In genomic region chr17:36240637-36241213, GRCm38 (mm10) we compare ENCODE assay signal across 24 mouse cellular contexts. TPM values are rescaled to one million over a fixed set of nuclear protein-coding genes. Genes with fewer than 3 reads are reported as not detected.
A peak's percentile ranks its signal among the peaks of the same experiment; 100 is the strongest.
DNase-seq lines count a peak whose midpoint lies in the region; ATAC-seq and TF ChIP-seq lines count a peak whose summit lies in the region.
"Had no signal": no experiment of that assay in that cellular context is flagged by ENCODE, and none has a peak within 500 bp of the region (broad histone marks: within the 10 kb centered on the region; RNA-seq: fewer than 3 reads in every experiment).

No protein-coding gene starts in this region.

- 14% methylated on average over 5 of the region's 5 CpGs for WGBS in heart, postnatal 0 days
- WGBS in midbrain, embryonic 11.5 days, result 22% methylated on average over 5 of the region's 5 CpGs
- 16% methylated on average over 5 of the region's 5 CpGs for WGBS in midbrain, embryonic 10.5 days
- WGBS in embryonic facial prominence, embryonic 11.5 days, result 8% methylated on average over 5 of the region's 5 CpGs
- WGBS in limb, embryonic 13.5 days, result 9% methylated on average over 5 of the region's 5 CpGs

- no peak for DNase-seq in heart, postnatal 0 days (ENCODE audit: low spot score)
- no peak for DNase-seq in heart, adult 11 months
- peak; percentile 72 for DNase-seq in midbrain, embryonic 11.5 days (ENCODE audit: low spot score, missing footprints)
- no peak for DNase-seq in midbrain, embryonic 10.5 days (ENCODE audit: low spot score)
- DNase-seq in embryonic facial prominence, embryonic 11.5 days (ENCODE audit: low spot score), result peak; percentile 65
- no peak for DNase-seq in urinary bladder, adult 18-20 months (ENCODE audit: low spot score in 2 of 2)
- DNase-seq in cerebellum, postnatal 36 days, result no peak
- DNase-seq: cerebellum, postnatal 10 days; gastrocnemius, postnatal 36 days; heart, postnatal 10 days; kidney, adult 9 months; lung, postnatal 14 days; thymus, postnatal 14 days had no signal

- no peak overlapping the region for H3K4me3 ChIP-seq in heart, postnatal 0 days (ENCODE audit: low read depth, low read length)
- no peak overlapping the region for H3K4me3 ChIP-seq in midbrain, embryonic 11.5 days (ENCODE audit: low read depth, low read length)
- H3K4me3 ChIP-seq in midbrain, embryonic 10.5 days, result no peak overlapping the region
- H3K4me3 ChIP-seq in embryonic facial prominence, embryonic 11.5 days (ENCODE audit: low read depth, low read length), result no peak overlapping the region
- H3K4me3 ChIP-seq in limb, embryonic 13.5 days, result no peak overlapping the region
- H3K4me3 ChIP-seq: forebrain, embryonic 13.5 days; hindbrain, embryonic 15.5 days; liver, embryonic 12.5 days; neural tube, embryonic 12.5 days had no signal

- no peak overlapping the region for H3K9ac ChIP-seq in heart, postnatal 0 days (replicated peaks; ENCODE audit: low read depth, low read length)
- H3K9ac ChIP-seq in midbrain, embryonic 11.5 days (ENCODE audit: low read length), result no peak overlapping the region
- H3K9ac ChIP-seq in embryonic facial prominence, embryonic 11.5 days (replicated peaks; ENCODE audit: low read length), result no peak overlapping the region
- no peak overlapping the region for H3K9ac ChIP-seq in limb, embryonic 13.5 days
- H3K9ac ChIP-seq: forebrain, embryonic 13.5 days; hindbrain, embryonic 15.5 days; liver, embryonic 12.5 days; neural tube, embryonic 12.5 days had no signal

- H3K4me1 ChIP-seq in heart, postnatal 0 days (ENCODE audit: control insufficient read depth, insufficient read depth), result no peaks in the 10 kb centered on the region
- no peaks in the 10 kb centered on the region; the same call in 1 of the 2 replicates for H3K4me1 ChIP-seq in midbrain, embryonic 11.5 days (ENCODE audit: control insufficient read depth, insufficient read depth, low read length)
- peaks cover 12% of the 10 kb centered on the region for H3K4me1 ChIP-seq in midbrain, embryonic 10.5 days
- no peaks in the 10 kb centered on the region for H3K4me1 ChIP-seq in embryonic facial prominence, embryonic 11.5 days (ENCODE audit: control insufficient read depth, insufficient read depth, low read length)
- peaks cover 15% of the 10 kb centered on the region for H3K4me1 ChIP-seq in limb, embryonic 13.5 days
- H3K4me1 ChIP-seq: liver, embryonic 12.5 days had no signal

- H3K9me3 ChIP-seq in heart, postnatal 0 days (replicated peaks; ENCODE audit: control insufficient read depth, low read length), result no peaks in the 10 kb centered on the region
- no peaks in the 10 kb centered on the region for H3K9me3 ChIP-seq in midbrain, embryonic 11.5 days (ENCODE audit: control insufficient read depth, low read length)
- peaks cover 4% of the 10 kb centered on the region; the same call in 1 of the 2 replicates for H3K9me3 ChIP-seq in midbrain, embryonic 10.5 days (replicated peaks)
- H3K9me3 ChIP-seq in embryonic facial prominence, embryonic 11.5 days (replicated peaks; ENCODE audit: control insufficient read depth, low read length), result no peaks in the 10 kb centered on the region
- no peaks in the 10 kb centered on the region for H3K9me3 ChIP-seq in limb, embryonic 13.5 days
- H3K9me3 ChIP-seq: forebrain, embryonic 13.5 days; hindbrain, embryonic 15.5 days; liver, embryonic 12.5 days; neural tube, embryonic 12.5 days had no signal

- no peak overlapping the region for H3K27ac ChIP-seq in heart, postnatal 0 days (ENCODE audit: low read depth)
- H3K27ac ChIP-seq in midbrain, embryonic 11.5 days (ENCODE audit: low read depth, low read length), result no peak overlapping the region
- H3K27ac ChIP-seq in midbrain, embryonic 10.5 days (replicated peaks), result no peak overlapping the region
- H3K27ac ChIP-seq in embryonic facial prominence, embryonic 11.5 days (replicated peaks; ENCODE audit: low read depth, low read length), result no peak overlapping the region
- no peak overlapping the region for H3K27ac ChIP-seq in limb, embryonic 13.5 days
- H3K27ac ChIP-seq: forebrain, embryonic 13.5 days; hindbrain, embryonic 15.5 days; liver, embryonic 12.5 days; neural tube, embryonic 12.5 days had no signal

- peaks cover 24% of the 10 kb centered on the region for H3K27me3 ChIP-seq in heart, postnatal 0 days (ENCODE audit: control insufficient read depth, insufficient read depth, low read length)
- no peaks in the 10 kb centered on the region; the same call in 1 of the 2 replicates for H3K27me3 ChIP-seq in midbrain, embryonic 11.5 days (ENCODE audit: control insufficient read depth, insufficient read depth, low read length)
- peaks cover 33% of the 10 kb centered on the region for H3K27me3 ChIP-seq in midbrain, embryonic 10.5 days (ENCODE audit: low read depth, poor library complexity, severe bottlenecking)
- H3K27me3 ChIP-seq in embryonic facial prominence, embryonic 11.5 days (ENCODE audit: control insufficient read depth, insufficient read depth, low read length), result peaks cover 13% of the 10 kb centered on the region
- H3K27me3 ChIP-seq in limb, embryonic 13.5 days, result peaks cover 40% of the 10 kb centered on the region

- 0 out of 2 replicates have a peak overlapping the region, but pooled peaks have one; percentile 2 for H3K4me2 ChIP-seq in heart, postnatal 0 days (ENCODE audit: low read depth, low read length)
- no peak overlapping the region for H3K4me2 ChIP-seq in midbrain, embryonic 11.5 days
- H3K4me2 ChIP-seq in embryonic facial prominence, embryonic 11.5 days (ENCODE audit: low read depth, low read length), result no peak overlapping the region
- H3K4me2 ChIP-seq in limb, embryonic 13.5 days (replicated peaks), result peak overlapping the region; percentile 21
- H3K4me2 ChIP-seq: forebrain, embryonic 13.5 days; hindbrain, embryonic 15.5 days; liver, embryonic 12.5 days; neural tube, embryonic 12.5 days had no signal

- no peak for TF ChIP-seq CTCF in heart, postnatal 0 days (IDR thresholded peaks at IDR 0.05; ENCODE audit: low read depth)

- no peak for TF ChIP-seq EP300 in heart, postnatal 0 days (IDR thresholded peaks at IDR 0.05; ENCODE audit: low read depth)

- no peak for ATAC-seq in heart, postnatal 0 days (ENCODE audit: insufficient read depth, low read depth)
- ATAC-seq in midbrain, embryonic 11.5 days (ENCODE audit: low FRiP score), result no peak
- peak; percentile 73; the same call in 1 of the 2 replicates for ATAC-seq in embryonic facial prominence, embryonic 11.5 days (replicated peaks; ENCODE audit: insufficient number of reproducible peaks, low FRiP score, low TSS enrichment, low read depth)
- ATAC-seq in limb, embryonic 13.5 days (ENCODE audit: low FRiP score, low read depth), result peak; percentile 32; the same call in 1 of the 2 replicates
- ATAC-seq: forebrain, embryonic 13.5 days; liver, embryonic 12.5 days had no signal

- H3K36me3 ChIP-seq in heart, postnatal 0 days (replicated peaks; ENCODE audit: control insufficient read depth, insufficient read depth, low read length), result no peaks in the 10 kb centered on the region
- H3K36me3 ChIP-seq in midbrain, embryonic 11.5 days (ENCODE audit: control insufficient read depth, insufficient read depth, low read length), result no peaks in the 10 kb centered on the region
- H3K36me3 ChIP-seq in midbrain, embryonic 10.5 days, result no peaks in the 10 kb centered on the region
- no peaks in the 10 kb centered on the region for H3K36me3 ChIP-seq in embryonic facial prominence, embryonic 11.5 days (replicated peaks; ENCODE audit: control insufficient read depth, insufficient read depth, low read depth, low read length)
- no peaks in the 10 kb centered on the region for H3K36me3 ChIP-seq in limb, embryonic 13.5 days
- H3K36me3 ChIP-seq: hindbrain, embryonic 15.5 days; liver, embryonic 12.5 days; neural tube, embryonic 12.5 days had no signal

RNA-seq across cellular contexts. Expression of gene Rpp21, which starts 17.1 kb away (rescaled TPM):
- 5.5 and 28.3 TPM in 2 replicates for total RNA-seq in heart, postnatal 0 days (2014; rRNA removed; ENCODE audit: low replicate concordance)
- 89.0 and 97.8 TPM in 2 replicates for polyA plus RNA-seq in heart, postnatal 0 days (2015; fragmentation: Nextera tagmentation; extraction: Ambion mirVana)
- 80.7 and 83.2 TPM in 2 replicates for polyA plus RNA-seq in midbrain, embryonic 11.5 days (2014; fragmentation: Nextera tagmentation; extraction: Ambion mirVana)
- polyA plus RNA-seq in midbrain, embryonic 10.5 days (2016; fragmentation: Nextera tagmentation; extraction: Ambion mirVana), result 94.2 and 94.9 TPM in 2 replicates
- polyA plus RNA-seq in embryonic facial prominence, embryonic 11.5 days (2014; fragmentation: Nextera tagmentation; extraction: Ambion mirVana), result 83.6 and 92.6 TPM in 2 replicates
- polyA plus RNA-seq in limb, embryonic 13.5 days (2015; fragmentation: Nextera tagmentation; extraction: Ambion mirVana), result 92.5 and 96.7 TPM in 2 replicates

RNA-seq across cellular contexts. Expression of gene Trim39, which starts 31.3 kb away (rescaled TPM):
- 7.4 and 14.3 TPM in 2 replicates for total RNA-seq in heart, postnatal 0 days (2014; rRNA removed; ENCODE audit: low replicate concordance)
- 4.8 and 5.1 TPM in 2 replicates for polyA plus RNA-seq in heart, postnatal 0 days (2015; fragmentation: Nextera tagmentation; extraction: Ambion mirVana)
- 17.4 and 17.6 TPM in 2 replicates for polyA plus RNA-seq in midbrain, embryonic 11.5 days (2014; fragmentation: Nextera tagmentation; extraction: Ambion mirVana)
- 21.2 and 23.2 TPM in 2 replicates for polyA plus RNA-seq in midbrain, embryonic 10.5 days (2016; fragmentation: Nextera tagmentation; extraction: Ambion mirVana)
- polyA plus RNA-seq in embryonic facial prominence, embryonic 11.5 days (2014; fragmentation: Nextera tagmentation; extraction: Ambion mirVana), result 14.0 and 15.6 TPM in 2 replicates
- polyA plus RNA-seq in limb, embryonic 13.5 days (2015; fragmentation: Nextera tagmentation; extraction: Ambion mirVana), result 22.0 and 23.1 TPM in 2 replicates

RNA-seq across cellular contexts. Expression of gene H2-M10.2, which starts 45.6 kb away (rescaled TPM):
- total RNA-seq in heart, postnatal 0 days (2014; rRNA removed; ENCODE audit: low replicate concordance), result not detected in 2 replicates
- polyA plus RNA-seq in heart, postnatal 0 days (2015; fragmentation: Nextera tagmentation; extraction: Ambion mirVana), result not detected in 2 replicates
- 0.19 TPM in 1 of 2 replicates, not detected in the other for polyA plus RNA-seq in midbrain, embryonic 11.5 days (2014; fragmentation: Nextera tagmentation; extraction: Ambion mirVana)
- 0.16 and 0.17 TPM in 2 replicates for polyA plus RNA-seq in midbrain, embryonic 10.5 days (2016; fragmentation: Nextera tagmentation; extraction: Ambion mirVana)
- polyA plus RNA-seq in embryonic facial prominence, embryonic 11.5 days (2014; fragmentation: Nextera tagmentation; extraction: Ambion mirVana), result not detected in 2 replicates
- 0.31 TPM in 1 of 2 replicates, not detected in the other for polyA plus RNA-seq in limb, embryonic 13.5 days (2015; fragmentation: Nextera tagmentation; extraction: Ambion mirVana)
- total RNA-seq: ES-E14; gastrocnemius, postnatal 36 days; heart, postnatal 10 days; layer of hippocampus, postnatal 25 days; left cerebral cortex, postnatal 25 days; megakaryocyte-erythroid progenitor cell, adult 5-6 weeks had no signal
- polyA plus RNA-seq: C2C12; forebrain, embryonic 13.5 days; hindbrain, embryonic 15.5 days; liver, embryonic 12.5 days; neural tube, embryonic 12.5 days; spleen, adult 2 months had no signal

RNA-seq across cellular contexts. Expression of gene H2-T3, which starts 50.6 kb away (rescaled TPM):
- not detected in 2 replicates for total RNA-seq in heart, postnatal 0 days (2014; rRNA removed; ENCODE audit: low replicate concordance)
- polyA plus RNA-seq in heart, postnatal 0 days (2015; fragmentation: Nextera tagmentation; extraction: Ambion mirVana), result not detected in 2 replicates
- not detected in 2 replicates for polyA plus RNA-seq in midbrain, embryonic 11.5 days (2014; fragmentation: Nextera tagmentation; extraction: Ambion mirVana)
- not detected in 2 replicates for polyA plus RNA-seq in midbrain, embryonic 10.5 days (2016; fragmentation: Nextera tagmentation; extraction: Ambion mirVana)
- polyA plus RNA-seq in embryonic facial prominence, embryonic 11.5 days (2014; fragmentation: Nextera tagmentation; extraction: Ambion mirVana), result not detected in 2 replicates
- polyA plus RNA-seq in limb, embryonic 13.5 days (2015; fragmentation: Nextera tagmentation; extraction: Ambion mirVana), result 0.09 TPM in 1 of 2 replicates, not detected in the other
- total RNA-seq: layer of hippocampus, postnatal 25 days; left cerebral cortex, postnatal 25 days; megakaryocyte-erythroid progenitor cell, adult 5-6 weeks had no signal
- polyA plus RNA-seq: C2C12; forebrain, embryonic 13.5 days; hindbrain, embryonic 15.5 days; liver, embryonic 12.5 days; neural tube, embryonic 12.5 days; spleen, adult 2 months had no signal

Comparison
In these comparisons a context has a peak if more than half of its experiments do, and no peak if none do; other contexts are left out.
1. DNase-seq: peak in midbrain, embryonic 11.5 days (single experiment) and embryonic facial prominence, embryonic 11.5 days (single experiment); none in heart, postnatal 0 days (single experiment), heart, adult 11 months (single experiment), midbrain, embryonic 10.5 days (single experiment), urinary bladder, adult 18-20 months (0 of 2) and cerebellum, postnatal 36 days (0 of 2).
2. ATAC-seq: peak in embryonic facial prominence, embryonic 11.5 days (single experiment) and limb, embryonic 13.5 days (single experiment); none in heart, postnatal 0 days (single experiment) and midbrain, embryonic 11.5 days (single experiment).
3. H3K4me2 ChIP-seq: peak in heart, postnatal 0 days (single experiment) and limb, embryonic 13.5 days (single experiment); none in midbrain, embryonic 11.5 days (single experiment) and embryonic facial prominence, embryonic 11.5 days (single experiment).